Mouse (Mus musculus) stomach, embryonic 14.5 days (tissue): ENCODE results near the gene Arl6ip1. TPM values are rescaled to one million over a fixed set of nuclear protein-coding genes. Genes with fewer than 3 reads are reported as not detected.

ENCODE experiments used
- ATAC-seq: fragments of 200-750 bp; cut with Nextera tagmentation; 2 replicates; pipeline ENCODE4 v1.8.0; 2017; ENCODE audit warnings: low read depth, moderate TSS enrichment; ENCODE audit not compliant: insufficient number of reproducible peaks, insufficient read depth, low FRiP score
- H3K27ac ChIP-seq: fragments of 300-500 bp; sonication (generic); 2 replicates; pipeline ENCODE4 v1.5.1; 2014; ENCODE audit warnings: mild to moderate bottlenecking, low read length, moderate library complexity, mixed read lengths
- H3K27me3 ChIP-seq: fragments of 300-500 bp; sonication (generic); 2 replicates; pipeline ENCODE4 v1.6.1; 2014; ENCODE audit warnings: low read length, control low read depth, mixed read lengths; ENCODE audit not compliant: control insufficient read depth, insufficient read depth
- H3K36me3 ChIP-seq: fragments of 300-500 bp; sonication (generic); 2 replicates; pipeline ENCODE4 v1.6.1; 2014; ENCODE audit warnings: mild to moderate bottlenecking, control low read depth, low read length, moderate library complexity, mixed read lengths; ENCODE audit not compliant: control insufficient read depth, insufficient read depth
- H3K4me1 ChIP-seq: fragments of 300-500 bp; sonication (generic); 2 replicates; pipeline ENCODE4 v1.6.1; 2014; ENCODE audit warnings: low read length, control low read depth, mixed read lengths; ENCODE audit not compliant: control insufficient read depth, insufficient read depth
- H3K4me2 ChIP-seq: fragments of 300-500 bp; sonication (generic); replicated peaks from 2 replicates; pipeline ENCODE4 v1.6.1; 2014; ENCODE audit warnings: low read depth, low read length, control low read depth
- H3K4me3 ChIP-seq: fragments of 300-500 bp; sonication (generic); 2 replicates; pipeline ENCODE4 v1.5.1; 2014; ENCODE audit warnings: low read depth, low read length, control low read depth
- H3K9ac ChIP-seq: fragments of 300-500 bp; sonication (generic); replicated peaks from 2 replicates; pipeline ENCODE4 v1.6.1; 2014; ENCODE audit warnings: low read depth, mild to moderate bottlenecking, control low read depth, low read length, moderate library complexity, mixed read lengths
- H3K9me3 ChIP-seq: fragments of 300-500 bp; sonication (generic); 2 replicates; pipeline ENCODE4 v1.6.1; 2016; ENCODE audit warnings: low read depth, low read length, control low read depth; ENCODE audit not compliant: control insufficient read depth
- WGBS: fragments of 180-500 bp; shearing (Covaris S2); extraction: QIAGEN DNeasy Blood & Tissue Kit; methylation state at CpG from one replicate; pipeline ENCODE4 v1.1.7; 2014; 5-methylcytosine and 5-hydroxymethylcytosine counted together
- polyA plus RNA-seq: library from polyadenylated mRNA; unstranded; fragments of >200 nt; fragmentation: Nextera tagmentation; extraction: Ambion mirVana; gene quantifications from 2 replicates; pipeline ENCODE4 v1.2.1, GENCODE M21; 2014

Arl6ip1 gene
- polyA plus RNA-seq, 1 experiment from 2014 or later = 393 TPM

GRCm38 (mm10) chr7:118079987-118080386 is 49.5 kb downstream of the Arl6ip1 start:
- H3K4me3 ChIP-seq = no peak overlapping the region
- H3K9me3 ChIP-seq = no peaks in the 10 kb centered on the region
- H3K36me3 ChIP-seq = no peaks in the 10 kb centered on the region
- no peak overlapping the region for H3K4me2 ChIP-seq
- no peak overlapping the region for H3K9ac ChIP-seq
- H3K27ac ChIP-seq = no peak overlapping the region
- no peak for ATAC-seq
- H3K4me1 ChIP-seq = no peaks in the 10 kb centered on the region
- no peaks in the 10 kb centered on the region for H3K27me3 ChIP-seq
- WGBS = 78% methylated on average over 4 of the region's 4 CpGs

GRCm38 (mm10) chr7:118079097-118079496 is 50.4 kb downstream of the Arl6ip1 start:
- Histone ChIP-seq H3K4me2 (no peak overlapping the region), H3K27me3 (no peaks in the 10 kb centered on the region), H3K4me3 (no peak overlapping the region), H3K9ac (no peak overlapping the region), H3K27ac (no peak overlapping the region), H3K9me3 (no peaks in the 10 kb centered on the region), H3K36me3 (no peaks in the 10 kb centered on the region), H3K4me1 (no peaks in the 10 kb centered on the region)
- ATAC-seq = no peak
- WGBS = 84% methylated on average over 5 of the region's 5 CpGs

Other genes starting within 250 kb of the Arl6ip1 start
- 908 and 1,028 TPM in 2 replicates for gene Rps15a, start 13.5 kb downstream of the Arl6ip1 start, polyA plus RNA-seq
- gene Smg1, start 114.0 kb upstream of the Arl6ip1 start, polyA plus RNA-seq = 36.5 and 41.6 TPM in 2 replicates